Mouse (Mus musculus) right cerebral cortex, postnatal 10 days (tissue): ENCODE results near the gene Plekha6.
"Not testable (repeated sequence)": the region's sequence is repeated elsewhere in the genome, so short reads cannot be mapped to it uniquely, and the experiment has no call there.

ENCODE experiments used
- DNase-seq, 2 experiments: peaks; one replicate each; pipeline ENCODE4 v3.0.0; 2021; ENCODE audit warnings: low spot score in 2 of 2

Gene Plekha6

GRCm38 (mm10) chr1:133321267-133321925 is 157.4 kb downstream of the Plekha6 start, which contains the start of gene Kiss1:
Gene Kiss1 (plus strand): TSS chr1:133321875.
- DNase-seq = peak in 1 of 2 experiments; percentile 65

- no peak for DNase-seq
These were observed 159.3 kb downstream of the Plekha6 start for GRCm38 (mm10) chr1:133323333-133323732.

DNA sequence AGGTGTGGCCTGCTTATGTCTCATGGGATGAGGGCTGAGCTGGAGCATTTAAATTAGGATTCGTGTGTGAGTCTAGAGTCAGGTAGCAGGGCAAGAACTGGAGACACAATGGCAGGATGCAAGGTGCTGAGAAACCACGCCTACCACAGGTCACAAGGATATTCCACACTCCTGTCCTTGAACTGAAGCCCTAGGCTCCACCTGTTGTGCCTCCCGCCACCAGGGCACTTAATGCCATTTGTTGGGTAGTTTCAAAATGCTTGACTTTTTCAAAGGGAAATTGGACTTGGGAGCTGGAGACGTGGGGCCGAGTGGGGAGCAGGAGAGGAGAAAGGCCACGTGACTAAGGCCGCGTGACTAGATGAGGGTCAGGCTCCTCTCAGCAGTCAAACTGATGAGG is 161.9 kb downstream of the Plekha6 start:
- no peak for DNase-seq

DNA sequence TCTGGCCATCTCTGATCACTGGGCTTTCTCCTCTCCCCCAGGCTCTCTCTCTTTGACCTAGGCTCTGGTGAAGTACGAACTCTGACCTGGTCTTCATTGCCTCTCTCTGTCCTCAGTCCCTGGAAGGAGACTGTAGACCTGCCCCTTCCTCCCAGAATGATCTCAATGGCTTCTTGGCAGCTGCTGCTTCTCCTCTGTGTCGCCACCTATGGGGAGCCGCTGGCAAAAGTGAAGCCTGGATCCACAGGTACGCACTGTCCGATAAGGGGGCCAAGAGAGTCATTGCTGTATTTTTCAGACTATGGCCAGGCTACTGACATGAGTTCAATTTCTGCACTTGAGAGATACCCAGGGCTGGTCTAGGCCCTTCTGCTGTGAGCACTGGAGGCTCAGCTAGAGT is 163.1 kb downstream of the Plekha6 start:
- no peak for DNase-seq

- no peak for DNase-seq
These were observed 164.3 kb downstream of the Plekha6 start for GRCm38 (mm10) chr1:133328299-133328795.

DNA sequence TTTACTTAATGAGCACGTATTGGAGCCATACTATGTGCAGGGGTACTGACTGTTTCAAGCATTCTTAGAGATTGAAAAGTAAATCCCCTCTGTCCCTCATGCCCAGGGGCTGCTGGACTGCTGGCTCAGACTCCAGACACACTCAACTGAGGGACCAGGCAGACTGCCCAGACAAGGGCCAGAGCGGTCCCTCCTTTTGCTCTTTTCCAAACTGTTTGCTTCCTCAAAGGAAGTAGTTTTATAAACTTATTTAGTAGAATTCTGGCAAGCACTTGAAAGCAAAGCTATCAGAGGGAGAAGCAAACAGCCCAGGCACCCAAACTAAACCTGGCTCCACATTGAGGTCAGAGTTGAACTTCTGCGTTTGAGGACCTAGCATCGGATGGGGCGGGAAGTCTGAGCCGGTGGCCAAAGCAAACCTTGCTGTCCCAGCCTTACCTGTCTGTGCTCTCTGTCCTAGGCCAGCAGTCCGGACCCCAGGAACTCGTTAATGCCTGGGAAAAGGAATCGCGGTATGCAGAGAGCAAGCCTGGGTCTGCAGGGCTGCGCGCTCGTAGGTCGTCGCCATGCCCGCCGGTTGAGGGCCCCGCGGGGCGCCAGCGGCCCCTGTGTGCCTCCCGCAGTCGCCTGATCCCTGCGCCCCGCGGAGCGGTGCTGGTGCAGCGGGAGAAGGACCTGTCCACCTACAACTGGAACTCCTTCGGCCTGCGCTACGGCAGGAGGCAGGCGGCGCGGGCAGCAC is 165.1 kb downstream of the Plekha6 start:
- no peak for DNase-seq

GRCm38 (mm10) chr1:133329638-133329964 is 165.6 kb downstream of the Plekha6 start:
- DNase-seq = no peak

- peak in 1 of 2 experiments; percentile 63 for DNase-seq
These were observed 167.1 kb downstream of the Plekha6 start for GRCm38 (mm10) chr1:133331142-133331541.

- DNase-seq = no peak
These were observed 168.8 kb downstream of the Plekha6 start for GRCm38 (mm10) chr1:133332656-133333430.

GRCm38 (mm10) chr1:133333937-133334336 is 169.9 kb downstream of the Plekha6 start:
- peak; percentile 56 to 75 for DNase-seq

DNA sequence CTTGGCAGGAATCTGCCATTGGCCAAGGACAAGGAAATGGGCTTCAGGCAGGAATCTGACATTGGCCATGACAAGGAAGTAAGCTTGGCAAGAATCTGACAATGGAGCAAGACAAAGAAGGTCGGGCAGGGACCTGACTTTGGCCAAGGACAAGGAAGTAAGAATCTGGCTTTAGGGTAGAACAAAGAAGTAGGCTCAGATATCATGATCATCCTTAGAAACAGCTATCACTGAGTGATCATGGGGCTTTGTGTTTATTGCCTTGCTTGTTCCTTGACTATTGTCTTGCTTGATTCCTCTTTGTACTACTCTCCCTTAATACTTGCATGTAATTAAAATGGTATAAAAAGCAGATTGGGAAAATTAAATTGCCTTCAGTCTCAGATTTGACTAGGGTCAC is 176.4 kb downstream of the Plekha6 start:
- not testable (repeated sequence) for DNase-seq

DNA sequence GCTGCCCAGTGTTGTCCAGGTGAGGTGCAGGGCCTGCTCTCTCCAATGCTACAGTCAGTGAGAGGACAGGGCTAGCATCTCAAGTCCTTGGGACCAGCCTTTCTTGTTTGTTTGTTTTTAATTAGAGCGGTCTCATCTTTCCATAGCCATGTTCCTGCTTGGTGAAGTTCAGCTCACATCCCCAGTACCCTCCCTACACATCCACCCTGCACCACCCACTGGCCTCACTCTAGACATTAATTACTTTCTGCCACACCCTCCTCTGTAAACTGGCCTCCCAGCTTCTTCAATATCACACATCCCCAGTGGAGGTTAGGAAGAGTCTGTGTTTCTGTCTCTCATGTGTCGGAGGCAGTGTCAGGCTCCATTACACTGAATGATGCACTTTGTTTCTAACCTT is 180.3 kb downstream of the Plekha6 start:
- no peak for DNase-seq

DNA sequence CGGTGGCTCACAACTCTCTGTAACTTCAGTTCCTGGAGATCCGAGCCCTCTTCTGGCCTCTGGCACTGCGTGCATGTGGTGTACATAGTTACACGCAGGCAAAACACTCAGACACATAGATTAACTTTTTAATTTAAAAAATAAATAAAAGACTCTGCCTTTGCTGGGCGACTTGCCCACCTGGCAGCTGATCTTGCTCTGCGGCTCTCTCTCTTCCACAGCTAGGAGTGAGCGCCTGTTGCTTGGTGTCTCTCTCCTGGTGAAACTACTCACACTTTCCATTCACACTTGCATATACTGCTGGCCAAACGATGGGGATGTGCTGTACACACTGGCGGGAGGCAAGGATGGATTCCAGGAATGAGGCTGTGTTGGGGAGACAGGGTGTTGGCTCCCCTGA is 182.5 kb downstream of the Plekha6 start:
- DNase-seq = peak; percentile 65 to 66

DNA sequence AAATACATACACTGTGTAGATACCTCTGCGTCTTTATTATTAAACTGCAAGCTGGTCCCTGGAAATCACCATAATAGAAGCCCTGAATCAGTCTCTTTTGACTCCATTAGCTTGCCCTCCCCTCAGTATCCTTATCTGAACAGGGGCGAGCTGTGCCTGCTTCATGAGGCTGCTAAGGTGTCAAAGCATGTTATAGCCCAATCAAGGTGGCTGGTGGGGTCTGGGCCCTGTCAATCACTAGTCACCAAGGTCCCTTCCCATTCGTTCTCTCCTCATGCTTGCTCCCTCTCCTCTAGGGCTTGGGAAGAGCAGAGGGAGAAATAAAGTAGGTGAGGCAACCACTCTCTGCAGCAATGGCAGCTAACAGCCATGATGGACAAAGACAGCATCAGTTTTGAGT is 183.2 kb downstream of the Plekha6 start:
- DNase-seq = no peak

DNA sequence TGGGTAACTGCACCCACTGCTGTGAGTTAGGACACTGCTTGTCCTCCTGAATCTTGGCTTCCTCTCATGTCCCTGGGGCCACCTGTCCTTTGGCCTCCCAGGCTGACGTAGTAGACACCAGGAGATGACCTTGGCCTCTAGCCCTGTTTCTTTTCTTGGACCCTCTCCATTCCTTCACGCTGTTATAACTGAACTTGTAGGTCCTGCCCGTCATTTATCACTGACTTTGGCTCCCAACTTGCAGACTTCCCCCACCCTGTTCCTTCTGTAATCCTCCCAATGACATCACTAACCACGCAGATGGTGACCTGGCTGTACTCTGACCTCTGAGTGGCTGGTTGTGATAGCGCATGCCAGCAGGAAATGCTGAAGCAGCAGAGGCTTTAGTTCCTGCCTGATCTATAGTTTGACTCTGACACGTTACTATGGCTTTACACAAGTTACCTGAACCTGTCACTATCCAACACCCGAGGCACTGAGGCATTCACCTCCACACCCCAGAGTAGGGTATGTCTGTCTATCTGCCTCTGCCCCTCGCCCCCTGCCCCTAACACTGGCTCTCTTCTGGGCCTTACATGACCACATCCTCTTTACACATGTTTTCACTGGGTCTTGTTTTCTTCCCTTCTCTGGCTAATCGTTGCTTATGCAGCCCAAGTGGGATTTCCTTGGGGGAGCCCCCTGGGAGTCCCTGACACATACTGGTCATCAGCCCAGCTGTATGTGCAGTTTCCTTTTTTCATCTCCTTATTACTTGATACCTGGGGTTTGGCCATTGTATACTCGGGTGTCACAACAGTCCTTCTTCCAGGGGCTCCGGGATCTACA is 183.9 kb downstream of the Plekha6 start:
- no peak for DNase-seq

DNA sequence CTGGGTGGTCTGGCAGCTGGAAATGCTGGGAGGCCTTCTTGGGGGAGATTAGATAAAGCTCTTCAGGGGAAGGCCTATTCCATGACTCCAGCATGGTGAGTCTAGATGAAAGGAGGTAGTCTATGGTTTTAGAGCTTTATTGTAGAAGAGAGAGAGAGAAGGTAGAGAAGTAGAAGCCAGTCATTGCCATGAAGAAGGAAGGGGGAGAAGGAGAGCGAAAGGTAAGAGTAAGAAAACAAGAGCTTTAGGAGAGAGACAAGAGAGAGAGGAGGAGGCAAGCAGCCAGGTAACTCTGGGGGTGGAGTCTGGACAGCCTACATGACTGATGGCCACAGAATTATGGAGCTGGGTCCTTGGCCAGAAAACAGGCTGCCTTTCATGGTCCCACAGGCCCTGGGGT is 186.2 kb downstream of the Plekha6 start, which contains the start of gene Ren1:
Ren1 (plus strand) TSS at position 301 of the 400 bp plus-strand sequence.
- no peak for DNase-seq

DNA sequence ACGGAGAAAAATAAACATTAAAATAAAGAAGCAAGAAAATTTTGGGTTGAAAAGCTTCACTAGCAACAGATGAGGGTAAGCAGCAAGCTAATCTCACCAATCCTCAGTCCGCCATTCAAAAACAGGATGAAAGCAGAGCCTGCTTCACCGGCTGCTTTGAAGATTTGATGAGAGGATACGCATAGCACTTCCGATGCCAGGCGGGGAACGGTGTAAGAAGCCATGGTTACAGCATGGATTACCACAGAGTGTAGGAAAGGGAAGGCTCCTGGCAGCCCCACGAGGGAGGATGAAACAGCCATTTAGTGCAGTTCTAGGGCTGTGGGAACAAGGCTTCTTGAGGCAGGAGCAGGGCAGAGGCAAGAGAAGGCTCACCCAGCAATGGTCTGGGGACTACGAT is 187.8 kb downstream of the Plekha6 start:
- DNase-seq = peak; percentile 62 to 64
